Mouse (Mus musculus) layer of hippocampus, adult 18-20 months (tissue): ENCODE results near the gene Lrrc27. TPM values are rescaled to one million over a fixed set of nuclear protein-coding genes. Genes with fewer than 3 reads are reported as not detected.

Experiments used
- DNase-seq, 2 experiments: peaks; one replicate each; pipeline ENCODE4 v3.0.0; 2022; ENCODE audit warnings: low spot score in 2 of 2
- total RNA-seq, 2 experiments: library from RNA; stranded (reverse); gene quantifications; 2 replicates each; pipeline ENCODE4 v1.2.3; 2021

Lrrc27 gene
- total RNA-seq, 2 experiments from 2014 or later: 6.1 to 6.4 TPM

DNA sequence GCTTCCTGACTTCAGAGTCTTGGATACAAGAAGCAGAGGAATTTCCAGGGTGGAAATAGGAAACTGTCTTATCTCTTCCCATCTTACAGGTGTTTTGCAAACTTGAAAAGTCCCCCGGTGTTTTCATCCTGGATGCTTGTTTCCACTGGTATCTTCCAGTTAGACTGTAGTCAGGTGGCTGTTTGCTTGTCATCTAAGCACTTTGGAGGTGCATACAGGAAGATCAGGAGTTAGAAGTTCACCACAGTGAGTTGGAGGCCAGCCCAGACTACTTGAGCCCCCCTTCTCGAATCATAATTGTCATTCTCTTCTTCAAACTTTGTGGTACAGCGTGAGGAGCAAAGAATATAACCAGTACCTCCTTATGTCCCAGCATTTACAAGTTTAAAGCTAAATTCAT, 1.4 kb downstream of the Lrrc27 start:
- no peak for DNase-seq

GRCm38 (mm10) chr7:139214596-139215340, 2.0 kb downstream of the Lrrc27 start:
- no peak for DNase-seq

DNA sequence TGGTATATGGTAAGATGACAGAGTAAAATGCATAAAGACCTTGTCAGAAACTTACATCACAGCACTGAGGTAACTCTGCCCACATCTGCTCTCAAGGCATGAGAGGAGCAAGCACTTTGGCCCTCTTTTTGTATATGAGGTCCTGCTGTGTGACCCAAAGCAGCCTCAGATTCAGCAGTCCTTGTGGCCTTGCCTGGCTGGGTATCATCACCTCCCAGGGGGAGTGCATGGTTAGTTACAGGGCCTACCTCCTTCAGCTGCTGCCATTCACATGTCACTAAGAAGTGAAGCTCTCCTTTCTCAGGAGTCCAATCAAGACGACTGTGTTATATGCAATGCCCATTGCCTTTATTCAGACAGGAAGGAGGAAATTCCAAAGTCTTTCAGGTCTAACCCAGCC, 2.7 kb downstream of the Lrrc27 start:
- no peak for DNase-seq

DNA sequence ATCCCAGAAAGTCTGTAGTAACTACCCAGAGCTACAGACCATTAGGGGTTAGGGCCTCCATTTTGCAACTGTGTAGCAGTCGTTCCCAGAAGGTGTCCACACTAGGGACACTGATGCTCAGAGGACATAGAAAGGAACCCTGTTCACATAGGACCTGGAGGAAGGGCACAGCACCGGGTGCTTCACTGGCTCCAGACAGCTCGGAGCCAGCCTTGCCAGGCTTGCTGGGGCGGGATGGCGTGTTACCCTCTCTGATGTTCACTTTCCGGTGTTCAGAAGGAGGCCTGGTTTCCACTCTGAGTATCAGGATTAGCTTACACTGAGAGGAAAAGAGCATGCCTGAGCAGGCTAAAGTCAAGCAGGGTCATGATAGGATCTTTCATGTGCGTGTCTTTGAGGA, 3.2 kb downstream of the Lrrc27 start:
- DNase-seq: no peak

- no peak for DNase-seq
These were observed 3.7 kb downstream of the Lrrc27 start for GRCm38 (mm10) chr7:139216464-139216863.

- no peak for DNase-seq
These were observed 4.3 kb downstream of the Lrrc27 start for GRCm38 (mm10) chr7:139217046-139217445.

DNA sequence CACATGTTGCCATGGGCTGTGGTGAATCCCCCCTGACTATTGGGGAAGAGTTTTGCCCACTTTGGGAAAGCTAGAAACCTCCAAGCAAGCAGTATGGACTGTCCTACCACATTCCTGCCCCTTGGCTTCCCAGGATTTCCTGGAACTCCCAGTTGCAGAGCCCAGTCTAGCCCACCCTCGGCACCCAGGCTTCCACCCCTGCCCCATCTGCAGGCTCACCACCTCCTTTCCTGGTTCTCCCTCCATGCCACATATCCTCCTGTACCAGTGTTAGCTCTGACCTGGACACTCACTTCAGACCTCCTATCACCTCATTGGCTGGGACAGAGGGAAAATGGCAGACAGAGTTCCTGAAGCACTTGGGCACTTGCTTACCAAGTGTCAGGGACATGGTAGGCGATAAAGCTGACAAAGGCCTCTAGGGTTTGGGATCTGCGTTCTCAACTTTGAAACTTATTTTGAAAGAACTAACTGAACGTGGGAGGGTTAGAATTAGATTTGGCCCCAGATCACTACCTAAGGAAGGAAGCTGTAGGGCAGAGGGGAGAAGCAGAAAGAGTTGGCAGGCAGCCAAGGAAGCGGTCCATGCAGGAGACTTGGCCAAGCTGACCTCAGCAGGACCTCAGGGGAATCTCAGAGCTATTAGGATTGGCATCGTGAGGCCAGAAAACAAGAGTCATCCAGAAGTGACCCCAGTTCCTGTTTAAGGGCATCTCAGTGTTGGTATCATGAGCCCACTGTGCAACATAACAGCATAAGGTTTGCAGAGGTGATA, 6.0 kb downstream of the Lrrc27 start:
- no peak for DNase-seq

DNA sequence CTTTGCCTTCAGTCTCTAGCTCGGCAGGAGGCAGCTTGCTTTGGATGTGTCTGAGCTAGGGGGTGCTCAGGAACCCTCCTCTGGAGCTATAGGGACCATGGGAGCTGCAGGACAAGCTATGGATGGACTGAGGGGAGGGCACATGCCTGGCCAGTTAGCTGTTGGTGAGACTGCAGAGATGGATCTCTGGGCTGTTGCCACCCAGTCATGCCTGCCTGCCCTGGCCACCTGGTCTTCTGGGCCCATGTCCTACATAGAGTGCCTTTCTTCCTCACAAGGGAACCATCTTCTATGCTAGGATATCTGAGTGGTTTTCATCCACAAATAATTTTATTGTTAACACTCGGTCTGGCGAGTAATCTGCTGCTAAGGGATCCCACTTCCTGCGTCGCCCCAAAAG, 6.7 kb downstream of the Lrrc27 start:
- no peak for DNase-seq

- DNase-seq: no peak
These were observed 7.5 kb downstream of the Lrrc27 start for GRCm38 (mm10) chr7:139220303-139220702.

DNA sequence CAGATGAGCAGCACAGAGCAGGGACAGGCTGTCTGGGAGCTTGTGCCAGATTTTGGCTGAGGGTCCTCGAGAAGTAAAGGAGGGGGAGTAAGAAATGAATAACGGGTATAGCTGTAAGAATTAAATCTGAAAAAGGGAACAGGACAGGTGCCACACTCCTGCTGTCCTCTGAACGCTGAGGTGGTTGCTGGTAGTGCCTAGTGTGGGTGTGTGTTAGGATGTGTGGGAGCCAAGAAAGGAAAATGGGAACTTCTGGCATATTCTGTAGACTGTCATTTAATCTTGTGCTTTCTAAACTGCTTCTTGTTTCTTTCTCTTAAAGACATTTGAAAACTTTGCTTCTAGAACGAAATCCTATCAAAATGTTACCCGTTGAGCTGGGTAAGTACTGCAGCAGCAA, 8.3 kb downstream of the Lrrc27 start:
- DNase-seq: no peak

DNA sequence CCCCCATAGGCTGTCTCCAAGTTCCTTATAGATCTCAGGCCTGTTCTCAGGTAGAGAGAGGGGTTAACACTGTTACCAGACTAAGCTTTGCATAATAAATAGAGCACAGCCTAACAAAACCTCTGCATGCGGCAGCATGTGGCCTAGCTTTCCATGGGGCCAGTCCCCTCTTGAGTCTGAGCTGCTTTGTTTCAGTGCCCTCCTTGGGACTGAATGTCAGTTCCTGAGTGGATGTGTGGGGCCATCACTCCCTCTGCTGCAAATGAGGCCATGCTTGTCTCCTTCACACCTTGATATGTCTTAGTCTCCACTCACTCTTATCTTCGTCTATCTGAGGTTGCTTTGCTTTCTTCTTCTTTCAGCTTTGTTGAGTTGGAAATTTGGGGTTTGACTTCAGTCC, 9.1 kb downstream of the Lrrc27 start:
- DNase-seq: no peak

GRCm38 (mm10) chr7:139222341-139222740, 9.6 kb downstream of the Lrrc27 start:
- DNase-seq: no peak

DNA sequence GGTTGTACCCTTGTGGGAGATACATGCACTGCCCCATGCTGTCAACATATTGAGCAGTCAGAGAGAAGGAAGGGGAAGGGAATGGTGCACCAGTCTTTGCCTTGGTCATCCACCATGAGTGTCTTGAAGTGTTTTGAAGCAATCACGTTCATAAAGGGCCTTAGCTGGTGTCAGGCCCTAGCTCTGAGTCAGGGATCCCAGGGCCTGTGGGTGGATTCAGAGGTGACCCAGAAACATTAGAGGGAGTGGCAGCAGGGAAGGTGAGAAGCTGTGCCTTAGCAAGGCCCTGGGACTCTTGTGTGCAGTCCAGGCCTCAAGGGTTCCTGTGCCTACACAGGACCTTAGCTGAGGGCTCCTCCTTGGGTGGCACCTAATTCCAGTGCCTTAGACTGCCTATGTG, 11.3 kb downstream of the Lrrc27 start:
- no peak for DNase-seq

GRCm38 (mm10) chr7:139224725-139225124, 11.9 kb downstream of the Lrrc27 start:
- no peak for DNase-seq

GRCm38 (mm10) chr7:139226416-139226815, 13.6 kb downstream of the Lrrc27 start:
- DNase-seq: no peak

GRCm38 (mm10) chr7:139228447-139229171, 15.8 kb downstream of the Lrrc27 start:
- DNase-seq: no peak

GRCm38 (mm10) chr7:139229837-139230236, 17.0 kb downstream of the Lrrc27 start:
- DNase-seq: no peak

DNA sequence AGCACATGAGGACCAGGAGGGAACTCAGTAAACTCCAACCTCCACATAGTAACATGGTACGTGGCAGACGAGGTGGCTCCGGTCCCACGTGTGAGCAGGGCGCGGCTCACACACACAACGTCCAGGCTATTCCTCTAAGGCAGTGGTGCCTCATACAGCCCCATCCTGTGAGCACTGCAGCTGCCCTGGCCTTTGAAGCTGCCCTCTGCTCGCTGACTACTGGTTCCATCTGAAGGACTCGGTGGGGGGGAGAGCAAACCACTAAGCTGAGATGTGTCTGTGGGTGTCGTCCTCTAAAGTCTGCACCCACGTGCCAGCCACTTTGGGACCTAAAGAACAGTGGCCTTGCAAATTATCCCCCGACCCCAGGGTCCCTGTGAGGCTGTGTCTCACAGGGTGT, 17.5 kb downstream of the Lrrc27 start:
- no peak for DNase-seq

- DNase-seq: peak; percentile 82 to 91
These were observed 20.9 kb downstream of the Lrrc27 start for GRCm38 (mm10) chr7:139233714-139234113.

GRCm38 (mm10) chr7:139234426-139235188, 21.8 kb downstream of the Lrrc27 start:
- no peak for DNase-seq

GRCm38 (mm10) chr7:139235651-139236358, 23.0 kb downstream of the Lrrc27 start:
- no peak for DNase-seq
